Mouse (Mus musculus) kidney, postnatal 4 days (tissue): ENCODE results near the gene Il4.
"Not testable (repeated sequence)": the region's sequence is repeated elsewhere in the genome, so short reads cannot be mapped to it uniquely, and the experiment has no call there.

Source experiments
- DNase-seq, 2 experiments: peaks; one replicate each; pipeline ENCODE4 v3.0.0; 2021; ENCODE audit warnings: mixed read lengths in 2 of 2

Gene Il4

GRCm38 (mm10) chr11:53559980-53560379 is 58.5 kb downstream of the Il4 start:
- not testable (repeated sequence) for DNase-seq

- not testable (repeated sequence) for DNase-seq
Measured at GRCm38 (mm10) chr11:53557992-53558391, 60.5 kb downstream of the Il4 start.

GRCm38 (mm10) chr11:53556529-53556928 is 61.9 kb downstream of the Il4 start:
- not testable (repeated sequence) for DNase-seq
